Mouse (Mus musculus) megakaryocyte, embryonic 14.5 days (primary cell): ENCODE measurements around the gene Srgap2.

Source experiments
- FLI1 ChIP-seq: IDR thresholded peaks from 2 replicates; pipeline ENCODE4 v1.6.1; 2012; ENCODE audit warnings: low read length, inconsistent platforms, mixed read lengths
- GATA1 ChIP-seq: IDR thresholded peaks from 3 replicates; pipeline ENCODE4 v1.6.1; 2012; ENCODE audit warnings: mixed read lengths, low read length, inconsistent platforms, borderline replicate concordance

DNA sequence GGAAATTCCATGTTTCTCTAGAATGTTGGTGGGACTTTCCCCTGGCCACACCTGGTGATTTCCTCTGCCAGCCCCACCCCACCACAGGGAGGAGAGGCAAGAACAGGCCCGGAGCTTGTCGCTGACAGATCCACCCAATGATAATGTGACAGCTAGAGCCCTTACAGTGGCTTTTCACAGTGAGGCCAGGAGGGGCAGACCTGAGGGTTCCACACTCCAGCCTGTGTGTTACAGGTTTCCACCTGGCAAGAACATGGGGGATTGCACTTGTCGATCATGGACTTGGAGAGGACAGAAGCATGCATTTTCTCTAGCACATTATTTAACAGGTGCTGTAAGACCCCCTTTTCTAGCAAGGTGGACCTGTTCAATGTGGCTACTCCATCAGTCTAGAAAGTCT lies 246.9 kb downstream of the Srgap2 start:
- TF ChIP-seq GATA1 (no peak), FLI1 (no peak)
